Mouse (Mus musculus) intestine, embryonic 15.5 days (tissue): ENCODE results near the gene Zbtb40. TPM values are rescaled to one million over a fixed set of nuclear protein-coding genes. Genes with fewer than 3 reads are reported as not detected.

Source experiments
- ATAC-seq: fragments of 200-750 bp; cut with Nextera tagmentation; 2 replicates; pipeline ENCODE4 v1.8.0; 2017; ENCODE audit warnings: moderate TSS enrichment, moderate library complexity
- H3K27ac ChIP-seq: fragments of 300-500 bp; sonication (generic); 2 replicates; pipeline ENCODE4 v1.5.1; 2015; ENCODE audit warnings: mild to moderate bottlenecking, inconsistent platforms
- H3K27me3 ChIP-seq: fragments of 300-500 bp; sonication (generic); replicated peaks from 2 replicates; pipeline ENCODE4 v1.6.1; 2015; ENCODE audit warnings: inconsistent platforms
- H3K36me3 ChIP-seq: fragments of 300-500 bp; sonication (generic); 2 replicates; pipeline ENCODE4 v1.6.1; 2015; ENCODE audit warnings: inconsistent platforms
- H3K4me1 ChIP-seq: fragments of 300-500 bp; sonication (generic); replicated peaks from 2 replicates; pipeline ENCODE4 v1.6.1; 2015; ENCODE audit warnings: inconsistent platforms
- H3K4me2 ChIP-seq: fragments of 300-500 bp; sonication (generic); replicated peaks from 2 replicates; pipeline ENCODE4 v1.6.1; 2015; ENCODE audit warnings: mild to moderate bottlenecking, inconsistent platforms
- H3K4me3 ChIP-seq: fragments of 300-500 bp; sonication (generic); replicated peaks from 2 replicates; pipeline ENCODE4 v1.5.1; 2015; ENCODE audit warnings: inconsistent platforms
- H3K9ac ChIP-seq: fragments of 300-500 bp; sonication (generic); 2 replicates; pipeline ENCODE4 v1.6.1; 2015; ENCODE audit warnings: inconsistent platforms
- H3K9me3 ChIP-seq: fragments of 300-500 bp; sonication (generic); 2 replicates; pipeline ENCODE4 v1.6.1; 2016; ENCODE audit warnings: inconsistent platforms
- WGBS: fragments of 180-500 bp; shearing (Covaris S2); methylation state at CpG from one replicate; pipeline ENCODE4 v1.1.7; 2015; 5-methylcytosine and 5-hydroxymethylcytosine counted together
- polyA plus RNA-seq: library from polyadenylated mRNA; unstranded; fragments of >200 nt; fragmentation: Nextera tagmentation; extraction: Ambion mirVana; gene quantifications from 2 replicates; pipeline ENCODE4 v1.2.1, GENCODE M21; 2015

The Zbtb40 gene
- polyA plus RNA-seq, 1 experiment from 2014 or later = 2.9 TPM

GRCm38 (mm10) chr4:137031319-137031718, 17.3 kb downstream of the Zbtb40 start:
- Histone ChIP-seq H3K4me1 (peaks cover 24% of the 10 kb centered on the region), H3K27me3 (no peaks in the 10 kb centered on the region), H3K4me3 (no peak overlapping the region), H3K9ac (no peak overlapping the region), H3K9me3 (no peaks in the 10 kb centered on the region), H3K27ac (no peak overlapping the region), H3K36me3 (no peaks in the 10 kb centered on the region), H3K4me2 (no peak overlapping the region)
- 74% methylated on average over 7 of the region's 7 CpGs for WGBS
- ATAC-seq = no peak

GRCm38 (mm10) chr4:137029348-137029747, 19.3 kb downstream of the Zbtb40 start:
- Histone ChIP-seq H3K4me2 (no peak overlapping the region), H3K9ac (no peak overlapping the region), H3K4me1 (peaks cover 26% of the 10 kb centered on the region), H3K27me3 (no peaks in the 10 kb centered on the region), H3K9me3 (no peaks in the 10 kb centered on the region), H3K36me3 (no peaks in the 10 kb centered on the region), H3K4me3 (no peak overlapping the region), H3K27ac (no peak overlapping the region)
- no peak for ATAC-seq
- 67% methylated on average over 8 of the region's 8 CpGs for WGBS

GRCm38 (mm10) chr4:137027051-137027450, 21.6 kb downstream of the Zbtb40 start:
- no peaks in the 10 kb centered on the region for H3K9me3 ChIP-seq
- no peak overlapping the region for H3K9ac ChIP-seq
- no peak for ATAC-seq
- WGBS = 62% methylated on average over 5 of the region's 5 CpGs
- no peak overlapping the region for H3K27ac ChIP-seq
- H3K4me1 ChIP-seq = peaks cover 10% of the 10 kb centered on the region
- H3K4me2 ChIP-seq = no peak overlapping the region
- H3K4me3 ChIP-seq = no peak overlapping the region
- H3K27me3 ChIP-seq = no peaks in the 10 kb centered on the region
- no peaks in the 10 kb centered on the region for H3K36me3 ChIP-seq

GRCm38 (mm10) chr4:137025570-137025969, 23.0 kb downstream of the Zbtb40 start:
- Histone ChIP-seq H3K4me3 (no peak overlapping the region), H3K4me2 (no peak overlapping the region), H3K4me1 (peaks cover 7% of the 10 kb centered on the region), H3K9me3 (no peaks in the 10 kb centered on the region), H3K27me3 (no peaks in the 10 kb centered on the region), H3K36me3 (no peaks in the 10 kb centered on the region), H3K9ac (no peak overlapping the region), H3K27ac (no peak overlapping the region)
- ATAC-seq = no peak
- WGBS = 60% methylated on average over 6 of the region's 6 CpGs

- Histone ChIP-seq H3K36me3 (no peaks in the 10 kb centered on the region), H3K9me3 (no peaks in the 10 kb centered on the region), H3K27me3 (no peaks in the 10 kb centered on the region), H3K4me3 (no peak overlapping the region), H3K4me1 (peaks cover 7% of the 10 kb centered on the region), H3K27ac (no peak overlapping the region), H3K9ac (no peak overlapping the region), H3K4me2 (no peak overlapping the region)
- 90% methylated on average over 2 of the region's 2 CpGs for WGBS
- no peak for ATAC-seq
These were observed 23.5 kb downstream of the Zbtb40 start for GRCm38 (mm10) chr4:137025133-137025532.

- WGBS = 73% methylated on average over 3 of the region's 3 CpGs
- ATAC-seq = no peak
- Histone ChIP-seq H3K4me1 (no peaks in the 10 kb centered on the region), H3K9me3 (no peaks in the 10 kb centered on the region), H3K9ac (no peak overlapping the region), H3K36me3 (0 out of 2 replicates have a peak, but pooled peaks cover 3% of the 10 kb centered on the region), H3K27me3 (no peaks in the 10 kb centered on the region), H3K4me3 (no peak overlapping the region), H3K27ac (no peak overlapping the region), H3K4me2 (no peak overlapping the region)
These were observed 28.5 kb downstream of the Zbtb40 start for GRCm38 (mm10) chr4:137020065-137020464.

GRCm38 (mm10) chr4:137015934-137016333, 32.7 kb downstream of the Zbtb40 start:
- no peak for ATAC-seq
- H3K9me3 ChIP-seq = no peaks in the 10 kb centered on the region
- 67% methylated on average over 8 of the region's 8 CpGs for WGBS
- H3K9ac ChIP-seq = no peak overlapping the region
- no peak overlapping the region for H3K4me3 ChIP-seq
- H3K27ac ChIP-seq = no peak overlapping the region
- H3K4me2 ChIP-seq = no peak overlapping the region
- H3K27me3 ChIP-seq = no peaks in the 10 kb centered on the region
- H3K4me1 ChIP-seq = no peaks in the 10 kb centered on the region
- H3K36me3 ChIP-seq = 0 out of 2 replicates have a peak, but pooled peaks cover 3% of the 10 kb centered on the region

- no peak overlapping the region for H3K27ac ChIP-seq
- no peak for ATAC-seq
- no peaks in the 10 kb centered on the region for H3K9me3 ChIP-seq
- no peak overlapping the region for H3K4me2 ChIP-seq
- no peak overlapping the region for H3K4me3 ChIP-seq
- 78% methylated on average over 6 of the region's 6 CpGs for WGBS
- H3K9ac ChIP-seq = no peak overlapping the region
- no peaks in the 10 kb centered on the region for H3K27me3 ChIP-seq
- no peaks in the 10 kb centered on the region for H3K4me1 ChIP-seq
- H3K36me3 ChIP-seq = 0 out of 2 replicates have a peak, but pooled peaks cover 3% of the 10 kb centered on the region
These were observed 33.1 kb downstream of the Zbtb40 start for GRCm38 (mm10) chr4:137015476-137015856.

GRCm38 (mm10) chr4:137014654-137015475, 33.7 kb downstream of the Zbtb40 start:
- no peak overlapping the region for H3K9ac ChIP-seq
- H3K27ac ChIP-seq = no peak overlapping the region
- no peaks in the 10 kb centered on the region for H3K9me3 ChIP-seq
- no peaks in the 10 kb centered on the region for H3K27me3 ChIP-seq
- H3K4me1 ChIP-seq = no peaks in the 10 kb centered on the region
- no peak for ATAC-seq
- H3K4me2 ChIP-seq = no peak overlapping the region
- 90% methylated on average over 18 of the region's 18 CpGs for WGBS
- 0 out of 2 replicates have a peak, but pooled peaks cover 3% of the 10 kb centered on the region for H3K36me3 ChIP-seq
- H3K4me3 ChIP-seq = no peak overlapping the region

- Histone ChIP-seq H3K36me3 (0 out of 2 replicates have a peak, but pooled peaks cover 3% of the 10 kb centered on the region), H3K9ac (no peak overlapping the region), H3K27ac (no peak overlapping the region), H3K4me3 (no peak overlapping the region), H3K9me3 (no peaks in the 10 kb centered on the region), H3K4me2 (no peak overlapping the region), H3K27me3 (no peaks in the 10 kb centered on the region), H3K4me1 (no peaks in the 10 kb centered on the region)
- WGBS = 92% methylated on average over 8 of the region's 8 CpGs
- no peak for ATAC-seq
These were observed 34.5 kb downstream of the Zbtb40 start for GRCm38 (mm10) chr4:137014124-137014523.

GRCm38 (mm10) chr4:137006966-137007365, 41.6 kb downstream of the Zbtb40 start:
- H3K36me3 ChIP-seq = no peaks in the 10 kb centered on the region
- no peak for ATAC-seq
- no peak overlapping the region for H3K4me2 ChIP-seq
- H3K4me3 ChIP-seq = no peak overlapping the region
- WGBS = 86% methylated on average over 8 of the region's 8 CpGs
- H3K4me1 ChIP-seq = no peaks in the 10 kb centered on the region
- no peak overlapping the region for H3K27ac ChIP-seq
- no peaks in the 10 kb centered on the region for H3K9me3 ChIP-seq
- no peaks in the 10 kb centered on the region for H3K27me3 ChIP-seq
- no peak overlapping the region for H3K9ac ChIP-seq

- Histone ChIP-seq H3K27ac (no peak overlapping the region), H3K36me3 (peaks cover 2% of the 10 kb centered on the region; the same call in 1 of the 2 replicates), H3K9me3 (no peaks in the 10 kb centered on the region), H3K9ac (no peak overlapping the region), H3K4me2 (no peak overlapping the region), H3K27me3 (no peaks in the 10 kb centered on the region), H3K4me3 (no peak overlapping the region), H3K4me1 (no peaks in the 10 kb centered on the region)
- ATAC-seq = no peak
- WGBS = 87% methylated on average over 3 of the region's 3 CpGs
These were observed 46.8 kb downstream of the Zbtb40 start for GRCm38 (mm10) chr4:137001825-137002224.

GRCm38 (mm10) chr4:137001020-137001419, 47.6 kb downstream of the Zbtb40 start:
- WGBS = 87% methylated on average over 7 of the region's 7 CpGs
- Histone ChIP-seq H3K9me3 (no peaks in the 10 kb centered on the region), H3K36me3 (peaks cover 3% of the 10 kb centered on the region; the same call in 1 of the 2 replicates), H3K27me3 (no peaks in the 10 kb centered on the region), H3K4me1 (no peaks in the 10 kb centered on the region), H3K4me3 (no peak overlapping the region), H3K4me2 (no peak overlapping the region), H3K9ac (no peak overlapping the region), H3K27ac (no peak overlapping the region)
- ATAC-seq = no peak
